Mouse (Mus musculus) lung, postnatal 14 days (tissue): ENCODE data around the gene Paxbp1.

Experiments used
- DNase-seq: peaks from one replicate; pipeline ENCODE4 v3.0.0; 2021

Paxbp1 gene

GRCm38 (mm10) chr16:91053599-91053998, 9.3 kb upstream of the Paxbp1 start:
- no peak for DNase-seq

GRCm38 (mm10) chr16:91045511-91045910, 1.2 kb upstream of the Paxbp1 start:
- DNase-seq: peak; percentile 68

GRCm38 (mm10) chr16:91043461-91044248, 688 bp downstream of the Paxbp1 start:
- DNase-seq: peak; percentile 58

- no peak for DNase-seq
Measured at GRCm38 (mm10) chr16:91042640-91043039, 1.7 kb downstream of the Paxbp1 start.

GRCm38 (mm10) chr16:91035866-91036265, 8.5 kb downstream of the Paxbp1 start:
- no peak for DNase-seq

GRCm38 (mm10) chr16:91030751-91031150, 13.6 kb downstream of the Paxbp1 start:
- no peak for DNase-seq

- DNase-seq: no peak
Measured at GRCm38 (mm10) chr16:91029901-91030300, 14.4 kb downstream of the Paxbp1 start.

- DNase-seq: no peak
Measured at GRCm38 (mm10) chr16:91029161-91029743, 15.1 kb downstream of the Paxbp1 start.

GRCm38 (mm10) chr16:91026290-91026689, 18.1 kb downstream of the Paxbp1 start:
- no peak for DNase-seq

GRCm38 (mm10) chr16:91023384-91023783, 21.0 kb downstream of the Paxbp1 start:
- peak; percentile 19 for DNase-seq

GRCm38 (mm10) chr16:91020842-91021483, 23.4 kb downstream of the Paxbp1 start:
- DNase-seq: no peak

GRCm38 (mm10) chr16:91019476-91019875, 24.9 kb downstream of the Paxbp1 start:
- no peak for DNase-seq

GRCm38 (mm10) chr16:91015761-91016160, 28.6 kb downstream of the Paxbp1 start:
- no peak for DNase-seq

GRCm38 (mm10) chr16:91011847-91012246, 32.5 kb downstream of the Paxbp1 start:
- DNase-seq: no peak

- peak; percentile 91 for DNase-seq
Measured at GRCm38 (mm10) chr16:91011021-91011683, 33.2 kb downstream of the Paxbp1 start, which contains the start of gene Synj1. Synj1 (minus strand) TSS chr16:91011308.

- DNase-seq: no peak
Measured at GRCm38 (mm10) chr16:91010581-91011020, 33.7 kb downstream of the Paxbp1 start.

GRCm38 (mm10) chr16:91009942-91010529, 34.3 kb downstream of the Paxbp1 start:
- DNase-seq: no peak

GRCm38 (mm10) chr16:91004915-91005538, 39.3 kb downstream of the Paxbp1 start:
- DNase-seq: no peak

GRCm38 (mm10) chr16:91001098-91001497, 43.2 kb downstream of the Paxbp1 start:
- no peak for DNase-seq

- no peak for DNase-seq
Measured at GRCm38 (mm10) chr16:90999827-91000226, 44.5 kb downstream of the Paxbp1 start.

GRCm38 (mm10) chr16:90997822-90998221, 46.5 kb downstream of the Paxbp1 start:
- DNase-seq: no peak
